Mouse (Mus musculus) olfactory bulb, adult 2 months (tissue): ENCODE measurements around the gene Plppr3.

ENCODE experiments used
- CTCF ChIP-seq: fragments of 200-500 bp; IDR thresholded peaks from 2 replicates; pipeline ENCODE4 v1.5.1; 2012; ENCODE audit warnings: low read depth, mild to moderate bottlenecking, low read length, moderate library complexity; ENCODE audit not compliant: insufficient read depth
- POLR2A ChIP-seq: fragments of 200-500 bp; IDR thresholded peaks from 2 replicates; pipeline ENCODE4 v1.6.1; 2012; ENCODE audit warnings: mild to moderate bottlenecking, low read depth, low read length, moderate library complexity; ENCODE audit not compliant: insufficient read depth

GRCm38 (mm10) chr10:79912412-79912811, 38.0 kb upstream of the Plppr3 start:
- TF ChIP-seq CTCF, result no peak
- no peak for TF ChIP-seq POLR2A
